In genomic region chr17:50775247-50775646, GRCm38 (mm10) we compare ENCODE assay signal across 12 mouse cellular contexts.
DNase-seq lines count a peak whose midpoint lies in the region; ATAC-seq and TF ChIP-seq lines count a peak whose summit lies in the region.
"Had no signal": no experiment of that assay in that cellular context is flagged by ENCODE, and none has a peak within 500 bp of the region (broad histone marks: within the 10 kb centered on the region; RNA-seq: fewer than 3 reads in every experiment).

No protein-coding gene starts in this region.

- WGBS in forebrain, embryonic 16.5 days, result 76% methylated on average over 3 of the region's 3 CpGs
- 73% methylated on average over 3 of the region's 3 CpGs for WGBS in forebrain, embryonic 13.5 days
- 80% methylated on average over 3 of the region's 3 CpGs for WGBS in kidney, postnatal 0 days
- WGBS in midbrain, embryonic 16.5 days, result 55% methylated on average over 3 of the region's 3 CpGs
- WGBS in midbrain, embryonic 10.5 days, result 88% methylated on average over 3 of the region's 3 CpGs
- 80% methylated on average over 3 of the region's 3 CpGs for WGBS in liver, embryonic 11.5 days

- no peaks in the 10 kb centered on the region for H3K4me1 ChIP-seq in forebrain, embryonic 16.5 days (replicated peaks; ENCODE audit: control insufficient read depth, insufficient read depth, low read length)
- no peaks in the 10 kb centered on the region for H3K4me1 ChIP-seq in forebrain, embryonic 13.5 days
- no peaks in the 10 kb centered on the region for H3K4me1 ChIP-seq in kidney, postnatal 0 days (replicated peaks; ENCODE audit: insufficient read depth, low read length)
- no peaks in the 10 kb centered on the region for H3K4me1 ChIP-seq in midbrain, embryonic 16.5 days (ENCODE audit: control insufficient read depth, insufficient read depth, low read length)
- no peaks in the 10 kb centered on the region for H3K4me1 ChIP-seq in midbrain, embryonic 10.5 days
- no peaks in the 10 kb centered on the region for H3K4me1 ChIP-seq in liver, embryonic 11.5 days (replicated peaks; ENCODE audit: control insufficient read depth, insufficient read depth, low read length)

- DNase-seq in kidney, postnatal 0 days (ENCODE audit: low spot score), result peak; percentile 9
- no peak for DNase-seq in kidney, postnatal 25 days
- DNase-seq in midbrain, embryonic 10.5 days (ENCODE audit: low spot score), result no peak
- no peak for DNase-seq in testis, postnatal 14 days (ENCODE audit: low spot score)
- no peak for DNase-seq in liver, embryonic 11.5 days (ENCODE audit: low spot score)
- DNase-seq: cerebellum, adult 8-10 months; gastrocnemius, postnatal 36 days; thymus, adult 18-20 months had no signal

- no peak overlapping the region for H3K27ac ChIP-seq in forebrain, embryonic 16.5 days (ENCODE audit: low read length)
- no peak overlapping the region for H3K27ac ChIP-seq in forebrain, embryonic 13.5 days
- H3K27ac ChIP-seq in kidney, postnatal 0 days, result no peak overlapping the region
- no peak overlapping the region for H3K27ac ChIP-seq in midbrain, embryonic 16.5 days (ENCODE audit: low read length)
- H3K27ac ChIP-seq in midbrain, embryonic 10.5 days (replicated peaks), result no peak overlapping the region
- no peak overlapping the region for H3K27ac ChIP-seq in liver, embryonic 11.5 days (ENCODE audit: low read depth, low read length)
- H3K27ac ChIP-seq: macrophage had no signal

- H3K27me3 ChIP-seq in forebrain, embryonic 16.5 days (replicated peaks; ENCODE audit: control insufficient read depth, insufficient read depth, low read length), result no peaks in the 10 kb centered on the region
- no peaks in the 10 kb centered on the region for H3K27me3 ChIP-seq in forebrain, embryonic 13.5 days
- H3K27me3 ChIP-seq in kidney, postnatal 0 days (ENCODE audit: insufficient read depth, low read length), result no peaks in the 10 kb centered on the region
- no peaks in the 10 kb centered on the region for H3K27me3 ChIP-seq in midbrain, embryonic 16.5 days (ENCODE audit: control insufficient read depth, insufficient read depth, low read depth, low read length)
- H3K27me3 ChIP-seq in midbrain, embryonic 10.5 days (ENCODE audit: low read depth, poor library complexity, severe bottlenecking), result no peaks in the 10 kb centered on the region
- H3K27me3 ChIP-seq in liver, embryonic 11.5 days (replicated peaks; ENCODE audit: control insufficient read depth, insufficient read depth, low read length), result no peaks in the 10 kb centered on the region

- H3K4me2 ChIP-seq in forebrain, embryonic 16.5 days (ENCODE audit: low read length), result no peak overlapping the region
- no peak overlapping the region for H3K4me2 ChIP-seq in forebrain, embryonic 13.5 days
- no peak overlapping the region for H3K4me2 ChIP-seq in kidney, postnatal 0 days (ENCODE audit: low read length)
- H3K4me2 ChIP-seq in midbrain, embryonic 16.5 days (ENCODE audit: low read length), result no peak overlapping the region
- no peak overlapping the region for H3K4me2 ChIP-seq in liver, embryonic 11.5 days

- H3K36me3 ChIP-seq in forebrain, embryonic 16.5 days (ENCODE audit: control insufficient read depth, insufficient read depth), result no peaks in the 10 kb centered on the region
- H3K36me3 ChIP-seq in forebrain, embryonic 13.5 days (ENCODE audit: poor library complexity, severe bottlenecking), result no peaks in the 10 kb centered on the region
- no peaks in the 10 kb centered on the region for H3K36me3 ChIP-seq in kidney, postnatal 0 days (ENCODE audit: insufficient read depth, low read length)
- H3K36me3 ChIP-seq in midbrain, embryonic 16.5 days (ENCODE audit: control insufficient read depth, insufficient read depth, low read length), result no peaks in the 10 kb centered on the region
- H3K36me3 ChIP-seq in midbrain, embryonic 10.5 days, result no peaks in the 10 kb centered on the region
- H3K36me3 ChIP-seq in liver, embryonic 11.5 days (ENCODE audit: control insufficient read depth, insufficient read depth, low read length), result no peaks in the 10 kb centered on the region

- TF ChIP-seq CTCF in kidney, postnatal 0 days (IDR thresholded peaks at IDR 0.05; ENCODE audit: low read depth), result peak; percentile 40; the same call in 1 of the 2 replicates

- no peak overlapping the region for H3K9ac ChIP-seq in forebrain, embryonic 16.5 days (replicated peaks; ENCODE audit: low read depth, low read length)
- no peak overlapping the region for H3K9ac ChIP-seq in forebrain, embryonic 13.5 days
- no peak overlapping the region for H3K9ac ChIP-seq in kidney, postnatal 0 days (ENCODE audit: low read depth, low read length)
- H3K9ac ChIP-seq in midbrain, embryonic 16.5 days (ENCODE audit: low read depth, low read length), result no peak overlapping the region
- H3K9ac ChIP-seq in liver, embryonic 11.5 days (ENCODE audit: low read depth, low read length), result no peak overlapping the region

- H3K4me3 ChIP-seq in forebrain, embryonic 16.5 days (replicated peaks; ENCODE audit: low read length), result no peak overlapping the region
- no peak overlapping the region for H3K4me3 ChIP-seq in forebrain, embryonic 13.5 days
- no peak overlapping the region for H3K4me3 ChIP-seq in kidney, postnatal 0 days (replicated peaks; ENCODE audit: low read depth, low read length)
- no peak overlapping the region for H3K4me3 ChIP-seq in midbrain, embryonic 16.5 days (ENCODE audit: low read depth, low read length)
- no peak overlapping the region for H3K4me3 ChIP-seq in midbrain, embryonic 10.5 days
- no peak overlapping the region for H3K4me3 ChIP-seq in liver, embryonic 11.5 days (ENCODE audit: low read depth, low read length)

- peak; percentile 78 for ATAC-seq in forebrain, embryonic 16.5 days
- ATAC-seq in forebrain, embryonic 13.5 days, result no peak
- ATAC-seq in kidney, postnatal 0 days (replicated peaks; ENCODE audit: low FRiP score, low read depth), result no peak
- peak; percentile 68; the same call in 1 of the 2 replicates for ATAC-seq in midbrain, embryonic 16.5 days
- ATAC-seq in liver, embryonic 11.5 days (replicated peaks; ENCODE audit: low FRiP score), result no peak

- H3K9me3 ChIP-seq in forebrain, embryonic 16.5 days (ENCODE audit: control insufficient read depth, low read length), result no peaks in the 10 kb centered on the region
- no peaks in the 10 kb centered on the region for H3K9me3 ChIP-seq in forebrain, embryonic 13.5 days (replicated peaks)
- H3K9me3 ChIP-seq in kidney, postnatal 0 days (replicated peaks; ENCODE audit: low read length), result no peaks in the 10 kb centered on the region
- no peaks in the 10 kb centered on the region for H3K9me3 ChIP-seq in midbrain, embryonic 16.5 days (replicated peaks; ENCODE audit: control insufficient read depth, low read length, poor library complexity, severe bottlenecking)
- H3K9me3 ChIP-seq in midbrain, embryonic 10.5 days (replicated peaks), result no peaks in the 10 kb centered on the region
- H3K9me3 ChIP-seq in liver, embryonic 11.5 days (ENCODE audit: control insufficient read depth, low read length), result no peaks in the 10 kb centered on the region

Comparison
In these comparisons a context has a peak if more than half of its experiments do, and no peak if none do; other contexts are left out.
1. ATAC-seq: peak in forebrain, embryonic 16.5 days (single experiment) and midbrain, embryonic 16.5 days (single experiment); none in forebrain, embryonic 13.5 days (single experiment), kidney, postnatal 0 days (single experiment) and liver, embryonic 11.5 days (single experiment).